Mouse (Mus musculus) MEL (cell line): ENCODE measurements around the gene Nsl1. TPM values are rescaled to one million over a fixed set of nuclear protein-coding genes. Genes with fewer than 3 reads are reported as not detected.

Source experiments
- DNase-seq: peaks from one replicate; pipeline ENCODE4 v3.0.0; 2011; ENCODE audit warnings: low read depth, low spot score
- H3K27ac ChIP-seq: 2 replicates; pipeline ENCODE4 v1.5.1; 2012; ENCODE audit warnings: low read depth, mild to moderate bottlenecking, control low read depth, low read length, moderate library complexity; ENCODE audit not compliant: control insufficient read depth
- H3K27me3 ChIP-seq, 2 experiments: fragments of 150-350 bp in 1 of 2; sonication (generic) in 1 of 2; 2 replicates each; pipeline ENCODE4 v1.6.1; 2012; ENCODE audit warnings: low read length in 2 of 2, mild to moderate bottlenecking in 2 of 2, improper control_type of control experiment in 1 of 2, moderate library complexity in 1 of 2; ENCODE audit not compliant: insufficient read depth in 2 of 2, control insufficient read depth in 1 of 2
- H3K36me3 ChIP-seq, 2 experiments: 2 replicates each; pipeline ENCODE4 v1.6.1; 2012 to 2014; ENCODE audit warnings: low read length in 2 of 2, improper control_type of control experiment in 1 of 2, inconsistent platforms in 1 of 2, mild to moderate bottlenecking in 1 of 2; ENCODE audit not compliant: insufficient read depth in 2 of 2, control insufficient read depth in 1 of 2
- H3K4me1 ChIP-seq, 2 experiments: fragments of 150-350 bp in 1 of 2; sonication (generic) in 1 of 2; 2 replicates each; pipeline ENCODE4 v1.6.1; 2012; ENCODE audit warnings: low read length in 2 of 2, improper control_type of control experiment in 1 of 2, mild to moderate bottlenecking in 1 of 2; ENCODE audit not compliant: insufficient read depth in 2 of 2, control insufficient read depth in 1 of 2
- H3K4me3 ChIP-seq, 2 experiments: fragments of 150-350 bp in 1 of 2; sonication (generic) in 1 of 2; 2 replicates each; pipeline ENCODE4 v1.5.1; 2012; ENCODE audit warnings: low read depth in 2 of 2, low read length in 2 of 2, mild to moderate bottlenecking in 2 of 2, moderate library complexity in 2 of 2, control low read depth in 1 of 2, improper control_type of control experiment in 1 of 2; ENCODE audit not compliant: control insufficient read depth in 1 of 2, insufficient read depth in 1 of 2
- H3K79me2 ChIP-seq: 2 replicates; pipeline ENCODE4 v1.6.1; 2012; ENCODE audit warnings: mild to moderate bottlenecking, low read length, moderate library complexity; ENCODE audit not compliant: control insufficient read depth, poor library complexity, insufficient read depth
- H3K9ac ChIP-seq: 2 replicates; pipeline ENCODE4 v1.6.1; 2012; ENCODE audit warnings: low read depth, mild to moderate bottlenecking, control low read depth, low read length, moderate library complexity; ENCODE audit not compliant: control insufficient read depth, poor library complexity, severe bottlenecking
- H3K9me3 ChIP-seq: fragments of 150-350 bp; sonication (generic); replicated peaks from 2 replicates; pipeline ENCODE4 v1.6.1; 2012; ENCODE audit warnings: mild to moderate bottlenecking, low read length, improper control_type of control experiment, moderate library complexity; ENCODE audit not compliant: insufficient read depth
- BHLHE40 ChIP-seq: IDR thresholded peaks from 2 replicates; pipeline ENCODE4 v1.6.1; 2012; ENCODE audit warnings: low read depth, mild to moderate bottlenecking, inconsistent platforms, low read length, improper control_type of control experiment, borderline replicate concordance
- E2F4 ChIP-seq: IDR thresholded peaks from 2 replicates; pipeline ENCODE4 v1.6.1; 2011; ENCODE audit warnings: low read depth, low read length, improper control_type of control experiment, borderline replicate concordance
- GABPA ChIP-seq: IDR thresholded peaks from 2 replicates; pipeline ENCODE4 v1.6.1; 2012; ENCODE audit warnings: low read depth, mild to moderate bottlenecking, inconsistent platforms, low read length, improper control_type of control experiment, moderate library complexity
- HCFC1 ChIP-seq: IDR thresholded peaks from 2 replicates; pipeline ENCODE4 v1.6.1; 2012; ENCODE audit warnings: low read depth, mild to moderate bottlenecking, inconsistent platforms, low read length, improper control_type of control experiment, moderate library complexity
- JUND ChIP-seq: IDR thresholded peaks from 2 replicates; pipeline ENCODE4 v1.6.1; 2011; ENCODE audit warnings: low read depth, mild to moderate bottlenecking, improper control_type of control experiment, low read length
- KAT2A ChIP-seq: conservative IDR thresholded peaks from 2 replicates; pipeline ENCODE4 v1.6.1; 2012; ENCODE audit warnings: low read depth, low read length, improper control_type of control experiment, inconsistent platforms
- MAFK ChIP-seq: IDR thresholded peaks from 2 replicates; pipeline ENCODE4 v1.6.1; 2011; ENCODE audit warnings: low read depth, mild to moderate bottlenecking, low read length, improper control_type of control experiment, borderline replicate concordance
- MEF2A ChIP-seq: IDR thresholded peaks from 2 replicates; pipeline ENCODE4 v1.6.1; 2014; ENCODE audit warnings: low read depth, mild to moderate bottlenecking, inconsistent platforms, low read length, improper control_type of control experiment; ENCODE audit not compliant: poor library complexity, insufficient replicate concordance, severe bottlenecking; ENCODE audit errors: extremely low read depth
- MXI1 ChIP-seq: IDR thresholded peaks from 2 replicates; pipeline ENCODE4 v1.6.1; 2011; ENCODE audit warnings: mild to moderate bottlenecking, low read depth, low read length, improper control_type of control experiment
- MYB ChIP-seq: IDR thresholded peaks from 2 replicates; pipeline ENCODE4 v1.6.1; 2011; ENCODE audit warnings: mild to moderate bottlenecking, low read depth, low read length, improper control_type of control experiment
- NRF1 ChIP-seq: IDR thresholded peaks from 2 replicates; pipeline ENCODE4 v1.6.1; 2014; ENCODE audit warnings: low read depth, mild to moderate bottlenecking, inconsistent platforms, low read length, improper control_type of control experiment, moderate library complexity; ENCODE audit not compliant: poor library complexity, insufficient read depth, severe bottlenecking
- POLR2A ChIP-seq, 2 experiments: IDR thresholded peaks; 2 replicates each; pipeline ENCODE4 v1.6.1; 2011 to 2012; ENCODE audit warnings: low read length in 2 of 2, mild to moderate bottlenecking in 2 of 2, control low read depth in 1 of 2, improper control_type of control experiment in 1 of 2, low read depth in 1 of 2, moderate library complexity in 1 of 2; ENCODE audit not compliant: control insufficient read depth in 1 of 2, insufficient read depth in 1 of 2, poor library complexity in 1 of 2
- POLR2AphosphoS5 ChIP-seq: IDR thresholded peaks from 2 replicates; pipeline ENCODE4 v1.6.1; 2012; ENCODE audit warnings: low read depth, borderline replicate concordance, mild to moderate bottlenecking, inconsistent platforms, low read length, moderate library complexity, mixed read lengths
- RAD21 ChIP-seq: IDR thresholded peaks from 2 replicates; pipeline ENCODE4 v1.6.1; 2011; ENCODE audit warnings: mild to moderate bottlenecking, low read depth, low read length, improper control_type of control experiment
- RCOR1 ChIP-seq: IDR thresholded peaks from 2 replicates; pipeline ENCODE4 v1.6.1; 2012; ENCODE audit warnings: low read depth, mild to moderate bottlenecking, inconsistent platforms, low read length, improper control_type of control experiment
- SMC3 ChIP-seq: IDR thresholded peaks from 2 replicates; pipeline ENCODE4 v1.6.1; 2011; ENCODE audit warnings: low read depth, low read length, improper control_type of control experiment
- TBP ChIP-seq: IDR thresholded peaks from 2 replicates; pipeline ENCODE4 v1.8.0; 2011; ENCODE audit warnings: low read depth, low read length, improper control_type of control experiment
- USF1 ChIP-seq: IDR thresholded peaks from 2 replicates; pipeline ENCODE4 v1.6.1; 2014; ENCODE audit warnings: low read depth, mild to moderate bottlenecking, inconsistent platforms, low read length, improper control_type of control experiment, moderate library complexity
- ZMIZ1 ChIP-seq: IDR thresholded peaks from 2 replicates; pipeline ENCODE4 v1.6.1; 2012; ENCODE audit warnings: low read depth, mild to moderate bottlenecking, inconsistent platforms, low read length, improper control_type of control experiment, moderate library complexity
- ZNF384 ChIP-seq: IDR thresholded peaks from 2 replicates; pipeline ENCODE4 v1.6.1; 2012; ENCODE audit warnings: low read depth, mild to moderate bottlenecking, inconsistent platforms, low read length, improper control_type of control experiment
- polyA plus RNA-seq, 2 experiments: library from polyadenylated mRNA; stranded (reverse) in 1 of 2; unstranded in 1 of 2; fragments of >175 nt in 1 of 2; fragments of >200 nt in 1 of 2; gene quantifications; 2 replicates each; pipeline versions ENCODE4 v1.2.1 to v1.2.4; 2012; ENCODE audit warnings: low replicate concordance in 2 of 2, low read depth in 1 of 2; ENCODE audit not compliant: insufficient read length in 2 of 2, insufficient read depth in 1 of 2, missing spikeins in 1 of 2
- total RNA-seq: library from RNA; depleted of rRNA; stranded (reverse); fragments of 300-350 nt; gene quantifications from 2 replicates; pipeline ENCODE4 v1.2.3, GENCODE M21; 2012

Nsl1 gene
- total and polyA plus RNA-seq, 3 experiments = 24.2 to 41.9 TPM; not detected in 1

DNA sequence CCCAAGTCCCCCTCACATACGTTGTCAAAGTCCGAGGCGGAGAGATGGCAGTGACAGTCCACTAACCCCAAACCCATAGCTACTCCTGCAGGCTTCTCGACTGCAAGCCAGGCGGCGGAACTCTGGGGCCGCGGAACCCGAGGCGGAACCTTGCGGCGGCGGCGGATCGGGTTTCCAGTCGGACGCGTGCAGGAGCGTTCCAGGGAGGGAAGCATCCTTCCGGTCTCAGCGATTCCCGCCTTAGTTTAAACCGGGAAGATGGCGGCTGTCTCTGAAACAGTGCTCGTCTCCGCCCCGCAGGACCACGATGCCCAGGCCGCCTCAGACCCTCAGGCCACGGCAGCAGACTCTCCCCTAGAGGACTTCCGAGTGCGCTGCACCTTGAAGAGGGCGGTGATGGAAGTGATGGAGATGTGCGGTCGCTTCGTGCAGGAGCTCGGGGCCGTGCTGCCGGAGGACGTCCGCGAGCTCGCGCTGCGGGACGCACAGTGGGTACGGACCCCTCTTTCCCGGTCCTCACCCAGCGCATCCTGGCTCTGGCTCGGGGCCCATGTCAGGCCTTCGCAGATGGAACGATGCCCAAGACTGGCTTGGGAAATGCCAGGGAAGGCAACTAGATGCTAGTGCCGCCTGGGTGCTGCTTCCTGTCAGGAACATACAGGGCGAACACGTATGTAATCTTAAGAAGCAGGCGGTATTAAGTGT, at the start of gene Nsl1, which contains the start of gene Tatdn3 (continued):
- no peak for TF ChIP-seq NRF1
- TF ChIP-seq MYB = no peak
- TF ChIP-seq USF1 = no peak

DNA sequence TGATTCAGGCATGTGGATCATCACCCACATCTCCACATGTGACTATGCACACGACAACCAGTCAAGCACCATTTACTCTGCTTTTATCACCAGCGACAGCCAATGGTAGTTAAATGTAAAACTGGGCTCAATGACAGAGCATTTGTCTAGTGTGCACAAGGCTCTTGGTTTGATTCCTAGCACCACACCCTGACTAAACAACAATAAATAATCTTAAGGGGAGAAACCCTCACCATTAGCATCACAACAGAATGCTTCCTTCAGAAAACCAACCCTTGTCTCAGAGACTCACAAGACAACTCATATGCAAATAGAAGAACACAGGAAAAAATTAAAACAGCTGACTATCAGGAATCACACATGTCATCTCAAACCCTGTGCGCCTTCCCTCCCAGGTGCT, 48.5 kb upstream of the Nsl1 start:
- no peak overlapping the region for H3K4me3 ChIP-seq
- H3K9ac ChIP-seq = no peak overlapping the region
- DNase-seq = no peak
- no peaks in the 10 kb centered on the region for H3K4me1 ChIP-seq
- no peaks in the 10 kb centered on the region for H3K27me3 ChIP-seq
- H3K79me2 ChIP-seq = no peaks in the 10 kb centered on the region
- no peak overlapping the region for H3K27ac ChIP-seq
- TF ChIP-seq USF1 = no peak
- TF ChIP-seq HCFC1 = no peak
- no peak for TF ChIP-seq RCOR1
- no peak for TF ChIP-seq MAFK
- TF ChIP-seq KAT2A = no peak
- TF ChIP-seq NRF1 = no peak
- no peak for TF ChIP-seq SMC3
- TF ChIP-seq GABPA = no peak
- no peak for TF ChIP-seq POLR2A (IDR thresholded peaks at IDR 0.05; ENCODE audit: control insufficient read depth in 1 of 2, insufficient read depth in 1 of 2, low read depth in 1 of 2, low read length in 2 of 2, poor library complexity in 1 of 2)
- no peak for TF ChIP-seq POLR2AphosphoS5
- TF ChIP-seq JUND = no peak
- TF ChIP-seq MXI1 = no peak
- TF ChIP-seq ZMIZ1 = no peak
- no peak for TF ChIP-seq ZNF384
- TF ChIP-seq MEF2A = no peak
- TF ChIP-seq BHLHE40 = no peak
- no peak for TF ChIP-seq E2F4
- no peak for TF ChIP-seq TBP
- TF ChIP-seq RAD21 = no peak
- peaks cover 4 to 5% of the 10 kb centered on the region in 2 experiments for H3K36me3 ChIP-seq
- no peaks in the 10 kb centered on the region for H3K9me3 ChIP-seq
